Mouse (Mus musculus): ENCODE results near the gene Plpp2. TPM values are rescaled to one million over a fixed set of nuclear protein-coding genes. Genes with fewer than 3 reads are reported as not detected.
A peak's percentile ranks its signal among the peaks of the same experiment; 100 is the strongest.

Gene Plpp2
- polyA plus RNA-seq, 1 experiment from 2014 or later: 21.8 TPM

- peak overlapping the region; percentile 95 for H3K9ac ChIP-seq (ENCODE audit: low read length)
- WGBS: 25% methylated on average over 7 of the region's 7 CpGs
- ATAC-seq (ENCODE audit: insufficient number of reproducible peaks, low FRiP score, low TSS enrichment, low read depth): peak; percentile 5; the same call in 1 of the 2 replicates
- no peaks in the 10 kb centered on the region; the same call in 1 of the 2 replicates for H3K36me3 ChIP-seq (ENCODE audit: control insufficient read depth, insufficient read depth, low read length)
- H3K27ac ChIP-seq (replicated peaks; ENCODE audit: low read depth, low read length): no peak overlapping the region
- no peak for DNase-seq (ENCODE audit: low spot score)
- H3K9me3 ChIP-seq (ENCODE audit: control insufficient read depth, low read length): peaks cover 2% of the 10 kb centered on the region; the same call in 1 of the 2 replicates
- peaks cover 11% of the 10 kb centered on the region for H3K4me1 ChIP-seq (ENCODE audit: control insufficient read depth, insufficient read depth, low read length)
- H3K4me3 ChIP-seq (ENCODE audit: low read depth, low read length): peak overlapping the region; percentile 87
- no peaks in the 10 kb centered on the region for H3K27me3 ChIP-seq (ENCODE audit: control insufficient read depth, insufficient read depth, low read length)
- peak overlapping the region; percentile 85 for H3K4me2 ChIP-seq (ENCODE audit: low read depth, severe bottlenecking)
Measured at GRCm38 (mm10) chr10:79555238-79555724, 21.7 kb upstream of the Plpp2 start.

DNA sequence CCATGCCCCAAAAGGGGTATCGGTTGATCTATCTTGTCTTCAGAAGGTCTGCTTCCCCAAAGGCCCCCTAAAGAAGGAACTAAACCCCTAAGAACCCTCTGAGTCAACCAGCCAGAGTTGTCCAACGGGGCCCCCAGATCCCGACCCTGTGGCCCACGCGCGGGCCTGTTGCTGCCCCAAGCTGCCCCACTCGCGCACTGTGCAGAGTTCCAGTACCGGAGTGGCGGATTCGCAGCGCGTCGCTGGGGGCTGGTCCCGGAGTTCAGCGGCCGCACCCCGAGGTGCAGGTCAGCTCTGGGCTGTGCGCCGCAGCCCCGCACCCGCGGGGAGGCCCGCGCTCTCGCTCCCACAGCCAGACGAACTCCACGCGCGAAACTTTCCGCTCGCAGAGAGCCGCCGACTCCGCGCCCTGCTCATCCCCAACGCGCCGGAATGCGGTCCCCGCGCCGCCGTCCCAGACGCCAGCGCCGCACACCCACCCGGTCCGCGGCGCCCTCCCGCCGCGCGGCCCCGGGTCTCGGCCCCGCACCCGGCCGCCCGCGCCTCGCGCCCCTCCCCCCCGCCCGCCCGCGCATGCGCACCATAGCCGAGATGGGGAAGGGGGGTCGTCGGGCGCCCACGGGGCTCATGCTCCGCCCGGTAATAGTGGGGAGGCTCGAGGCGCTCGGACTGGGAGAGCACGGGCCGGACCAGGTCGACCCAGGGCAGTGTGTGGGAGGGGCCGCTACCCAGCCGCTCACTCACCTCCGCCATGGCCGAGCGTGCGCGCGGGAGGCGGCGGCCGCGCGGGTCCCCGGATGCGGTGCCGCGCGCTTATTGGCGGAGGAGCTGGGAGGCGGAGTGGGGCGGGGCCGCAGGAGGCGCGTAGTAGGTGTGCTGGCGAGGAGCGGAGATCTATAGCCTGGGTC is 21.0 kb upstream of the Plpp2 start, which contains the start of gene Mier2:
Mier2 (minus strand) TSS at position 870 of the 908 bp plus-strand sequence.
- peaks cover 2% of the 10 kb centered on the region; the same call in 1 of the 2 replicates for H3K9me3 ChIP-seq (ENCODE audit: control insufficient read depth, low read length)
- H3K9ac ChIP-seq (ENCODE audit: low read length): peak within 1 kb of the TSS; percentile 95
- H3K4me2 ChIP-seq (ENCODE audit: low read depth, severe bottlenecking): peak within 1 kb of the TSS; percentile 85
- under 1% methylated on average over 89 of the region's 108 CpGs for WGBS
- DNase-seq (ENCODE audit: low spot score): peak; percentile 82
- peak within 1 kb of the TSS; percentile 87 for H3K4me3 ChIP-seq (ENCODE audit: low read depth, low read length)
- peak within 1 kb of the TSS; percentile 56; the same call in 1 of the 2 replicates for H3K27ac ChIP-seq (replicated peaks; ENCODE audit: low read depth, low read length)
- peaks cover 5% of the 10 kb centered on the region for H3K36me3 ChIP-seq (ENCODE audit: control insufficient read depth, insufficient read depth, low read length)
- H3K27me3 ChIP-seq (ENCODE audit: control insufficient read depth, insufficient read depth, low read length): no peaks in the 10 kb centered on the region
- peaks cover 11% of the 10 kb centered on the region for H3K4me1 ChIP-seq (ENCODE audit: control insufficient read depth, insufficient read depth, low read length)
- ATAC-seq (ENCODE audit: insufficient number of reproducible peaks, low FRiP score, low TSS enrichment, low read depth): peak; percentile 88

DNA sequence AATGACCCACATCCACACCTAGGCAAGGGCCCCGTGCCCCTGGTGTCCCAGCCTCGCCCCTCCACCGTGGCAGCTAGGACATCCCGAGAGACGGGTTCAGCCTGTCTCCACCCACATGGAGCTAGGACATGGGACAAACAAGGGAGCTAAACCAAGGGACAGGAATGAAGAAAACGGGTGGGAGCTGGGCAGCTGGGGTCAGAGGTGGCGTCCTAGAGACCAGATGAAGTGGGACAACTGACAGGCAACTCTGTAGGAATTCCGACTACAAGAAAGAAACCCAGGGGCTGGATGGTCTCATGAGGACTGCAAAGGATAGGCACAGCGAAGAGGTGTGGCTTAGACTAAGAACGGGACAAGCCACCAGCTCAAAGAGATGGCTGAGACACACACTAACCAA is 20.1 kb upstream of the Plpp2 start:
- Histone ChIP-seq H3K9ac (ENCODE audit: low read length) (peak overlapping the region; percentile 95), H3K36me3 (ENCODE audit: control insufficient read depth, insufficient read depth, low read length) (peaks cover 10% of the 10 kb centered on the region), H3K27me3 (ENCODE audit: control insufficient read depth, insufficient read depth, low read length) (no peaks in the 10 kb centered on the region), H3K27ac (replicated peaks; ENCODE audit: low read depth, low read length) (no peak overlapping the region), H3K4me1 (ENCODE audit: control insufficient read depth, insufficient read depth, low read length) (peaks cover 11% of the 10 kb centered on the region), H3K4me2 (ENCODE audit: low read depth, severe bottlenecking) (peak overlapping the region; percentile 85), H3K9me3 (ENCODE audit: control insufficient read depth, low read length) (no peaks in the 10 kb centered on the region; the same call in 1 of the 2 replicates), H3K4me3 (ENCODE audit: low read depth, low read length) (peak overlapping the region; percentile 87)
- no peak for DNase-seq (ENCODE audit: low spot score)
- ATAC-seq (ENCODE audit: insufficient number of reproducible peaks, low FRiP score, low TSS enrichment, low read depth): no peak
- 43% methylated on average over 10 of the region's 10 CpGs for WGBS

GRCm38 (mm10) chr10:79553176-79553575 is 19.6 kb upstream of the Plpp2 start:
- H3K27me3 ChIP-seq (ENCODE audit: control insufficient read depth, insufficient read depth, low read length): no peaks in the 10 kb centered on the region
- peaks cover 11% of the 10 kb centered on the region for H3K4me1 ChIP-seq (ENCODE audit: control insufficient read depth, insufficient read depth, low read length)
- H3K4me2 ChIP-seq (ENCODE audit: low read depth, severe bottlenecking): peak overlapping the region; percentile 85; the same call in 1 of the 2 replicates
- WGBS: 92% methylated on average over 6 of the region's 6 CpGs
- H3K9me3 ChIP-seq (ENCODE audit: control insufficient read depth, low read length): no peaks in the 10 kb centered on the region
- ATAC-seq (ENCODE audit: insufficient number of reproducible peaks, low FRiP score, low TSS enrichment, low read depth) (no peak), DNase-seq (ENCODE audit: low spot score) (no peak)
- H3K9ac ChIP-seq (ENCODE audit: low read length): no peak overlapping the region
- peaks cover 15% of the 10 kb centered on the region for H3K36me3 ChIP-seq (ENCODE audit: control insufficient read depth, insufficient read depth, low read length)
- no peak overlapping the region for H3K27ac ChIP-seq (replicated peaks; ENCODE audit: low read depth, low read length)
- H3K4me3 ChIP-seq (ENCODE audit: low read depth, low read length): no peak overlapping the region; the same call in 1 of the 2 replicates

DNA sequence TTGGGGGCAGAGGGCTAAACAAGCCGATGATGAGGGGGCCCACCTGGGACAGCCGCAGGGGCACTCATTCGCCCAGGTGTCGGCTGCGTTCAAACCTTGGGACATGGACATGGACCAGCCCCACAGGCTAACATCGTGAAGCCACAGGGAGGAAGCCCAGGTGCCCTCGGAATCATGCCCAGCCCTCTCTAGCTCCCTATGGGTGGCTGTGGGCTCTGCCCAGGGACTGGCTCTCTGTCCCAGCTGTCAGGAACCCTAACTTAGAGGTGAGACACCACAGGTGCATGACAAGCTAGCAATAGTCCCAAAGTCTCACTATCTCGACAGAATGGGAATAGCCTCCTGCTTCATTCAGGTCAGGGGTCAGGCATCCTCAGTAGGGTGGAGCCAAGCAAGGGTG is 18.9 kb upstream of the Plpp2 start:
- no peak for DNase-seq (ENCODE audit: low spot score)
- 91% methylated on average over 8 of the region's 8 CpGs for WGBS
- no peaks in the 10 kb centered on the region for H3K27me3 ChIP-seq (ENCODE audit: control insufficient read depth, insufficient read depth, low read length)

GRCm38 (mm10) chr10:79550366-79550765 is 16.8 kb upstream of the Plpp2 start:
- H3K27ac ChIP-seq (replicated peaks; ENCODE audit: low read depth, low read length): no peak overlapping the region
- ATAC-seq (ENCODE audit: insufficient number of reproducible peaks, low FRiP score, low TSS enrichment, low read depth) (no peak), DNase-seq (ENCODE audit: low spot score) (no peak)
- 87% methylated on average over 9 of the region's 9 CpGs for WGBS
- no peaks in the 10 kb centered on the region for H3K9me3 ChIP-seq (ENCODE audit: control insufficient read depth, low read length)
- no peak overlapping the region for H3K9ac ChIP-seq (ENCODE audit: low read length)
- no peak overlapping the region for H3K4me3 ChIP-seq (ENCODE audit: low read depth, low read length)
- peaks cover 11% of the 10 kb centered on the region for H3K4me1 ChIP-seq (ENCODE audit: control insufficient read depth, insufficient read depth, low read length)
- H3K27me3 ChIP-seq (ENCODE audit: control insufficient read depth, insufficient read depth, low read length): no peaks in the 10 kb centered on the region
- no peak overlapping the region for H3K4me2 ChIP-seq (ENCODE audit: low read depth, severe bottlenecking)
- peaks cover 27% of the 10 kb centered on the region for H3K36me3 ChIP-seq (ENCODE audit: control insufficient read depth, insufficient read depth, low read length)

More for the DNA sequence above, 18.9 kb upstream of the Plpp2 start:
- Histone ChIP-seq H3K4me3 (ENCODE audit: low read depth, low read length) (no peak overlapping the region), H3K27ac (replicated peaks; ENCODE audit: low read depth, low read length) (no peak overlapping the region), H3K9me3 (ENCODE audit: control insufficient read depth, low read length) (no peaks in the 10 kb centered on the region), H3K4me1 (ENCODE audit: control insufficient read depth, insufficient read depth, low read length) (peaks cover 11% of the 10 kb centered on the region), H3K4me2 (ENCODE audit: low read depth, severe bottlenecking) (no peak overlapping the region), H3K36me3 (ENCODE audit: control insufficient read depth, insufficient read depth, low read length) (peaks cover 22% of the 10 kb centered on the region), H3K9ac (ENCODE audit: low read length) (no peak overlapping the region)
- no peak for ATAC-seq (ENCODE audit: insufficient number of reproducible peaks, low FRiP score, low TSS enrichment, low read depth)

DNA sequence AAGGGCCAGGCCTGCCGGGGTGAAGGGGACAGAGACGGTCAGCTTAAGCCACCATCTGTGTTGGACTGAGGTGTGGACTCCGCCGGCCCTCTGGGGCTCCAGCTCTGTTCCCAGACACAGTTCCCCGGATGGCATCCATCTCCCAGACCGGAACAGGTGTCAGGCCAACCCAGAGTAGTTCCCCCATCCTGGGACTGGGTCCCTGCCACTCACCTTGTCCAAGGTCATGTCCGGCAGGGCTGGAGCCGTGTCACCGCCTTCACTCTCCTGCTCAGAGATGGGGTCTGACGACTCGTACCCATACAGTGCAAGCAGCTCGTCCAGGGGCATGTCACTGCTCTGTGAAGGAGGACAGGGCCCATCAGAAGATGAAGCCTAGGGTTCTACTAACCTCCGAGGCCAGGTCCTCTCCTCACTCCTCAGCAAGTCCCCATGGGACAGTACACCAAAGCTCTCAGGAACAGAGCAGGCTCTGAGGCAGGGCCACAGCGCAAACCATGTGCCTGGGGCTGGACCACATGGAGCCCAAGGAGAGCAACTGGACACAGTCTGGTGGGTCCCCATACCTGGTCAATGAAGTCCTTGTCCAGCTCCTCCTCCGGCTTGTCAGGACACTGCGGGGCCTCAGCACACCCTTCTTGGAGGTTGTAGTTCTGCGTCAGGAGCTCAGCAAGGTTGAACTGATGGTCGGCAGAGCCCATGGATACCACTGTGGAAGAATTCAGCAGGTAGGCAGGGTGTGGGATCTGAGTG is 15.6 kb upstream of the Plpp2 start:
- Histone ChIP-seq H3K4me2 (ENCODE audit: low read depth, severe bottlenecking) (no peak overlapping the region), H3K27ac (replicated peaks; ENCODE audit: low read depth, low read length) (no peak overlapping the region), H3K4me1 (ENCODE audit: control insufficient read depth, insufficient read depth, low read length) (peaks cover 10% of the 10 kb centered on the region), H3K27me3 (ENCODE audit: control insufficient read depth, insufficient read depth, low read length) (no peaks in the 10 kb centered on the region), H3K4me3 (ENCODE audit: low read depth, low read length) (no peak overlapping the region), H3K9me3 (ENCODE audit: control insufficient read depth, low read length) (no peaks in the 10 kb centered on the region), H3K36me3 (ENCODE audit: control insufficient read depth, insufficient read depth, low read length) (peaks cover 33% of the 10 kb centered on the region), H3K9ac (ENCODE audit: low read length) (no peak overlapping the region)
- no peak for ATAC-seq (ENCODE audit: insufficient number of reproducible peaks, low FRiP score, low TSS enrichment, low read depth)
- DNase-seq (ENCODE audit: low spot score): no peak
- WGBS: 93% methylated on average over 18 of the region's 18 CpGs

DNA sequence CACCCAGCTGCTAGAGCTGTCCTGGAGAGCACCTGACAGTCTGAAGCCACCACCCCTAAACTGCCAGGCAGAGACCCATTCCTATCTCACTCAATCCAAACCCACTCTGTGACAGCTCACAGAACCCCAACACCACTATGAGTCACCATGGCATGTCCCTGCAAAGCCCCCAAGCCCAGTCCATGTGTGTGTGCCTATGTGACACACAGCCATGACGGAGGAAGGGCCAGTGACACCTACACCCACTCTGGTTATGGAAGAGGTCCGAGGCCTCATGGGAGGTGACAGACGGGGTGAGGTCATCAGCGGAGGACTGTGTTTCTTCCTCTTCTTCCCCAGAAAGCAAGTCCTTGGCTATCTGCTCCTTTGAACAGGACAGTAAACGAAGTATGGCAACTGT is 14.9 kb upstream of the Plpp2 start:
- Histone ChIP-seq H3K27me3 (ENCODE audit: control insufficient read depth, insufficient read depth, low read length) (no peaks in the 10 kb centered on the region), H3K4me2 (ENCODE audit: low read depth, severe bottlenecking) (no peak overlapping the region), H3K36me3 (ENCODE audit: control insufficient read depth, insufficient read depth, low read length) (peaks cover 36% of the 10 kb centered on the region), H3K4me3 (ENCODE audit: low read depth, low read length) (no peak overlapping the region), H3K4me1 (ENCODE audit: control insufficient read depth, insufficient read depth, low read length) (peaks cover 4% of the 10 kb centered on the region), H3K9ac (ENCODE audit: low read length) (no peak overlapping the region), H3K9me3 (ENCODE audit: control insufficient read depth, low read length) (no peaks in the 10 kb centered on the region), H3K27ac (replicated peaks; ENCODE audit: low read depth, low read length) (no peak overlapping the region)
- 92% methylated on average over 5 of the region's 5 CpGs for WGBS
- DNase-seq (ENCODE audit: low spot score): no peak
- ATAC-seq (ENCODE audit: insufficient number of reproducible peaks, low FRiP score, low TSS enrichment, low read depth): no peak

All from limb, embryonic 11.5 days (tissue).